Mouse (Mus musculus) bone marrow macrophage, adult 2 months (primary cell): ENCODE measurements around the gene Tuba4a.

Experiments used
- CTCF ChIP-seq: IDR thresholded peaks from 2 replicates; pipeline ENCODE4 v1.5.1; 2012; ENCODE audit warnings: low read depth, mild to moderate bottlenecking, low read length, moderate library complexity
- POLR2A ChIP-seq: IDR thresholded peaks from 2 replicates; pipeline ENCODE4 v1.6.1; 2012; ENCODE audit warnings: mild to moderate bottlenecking, low read depth, low read length, borderline replicate concordance

DNA sequence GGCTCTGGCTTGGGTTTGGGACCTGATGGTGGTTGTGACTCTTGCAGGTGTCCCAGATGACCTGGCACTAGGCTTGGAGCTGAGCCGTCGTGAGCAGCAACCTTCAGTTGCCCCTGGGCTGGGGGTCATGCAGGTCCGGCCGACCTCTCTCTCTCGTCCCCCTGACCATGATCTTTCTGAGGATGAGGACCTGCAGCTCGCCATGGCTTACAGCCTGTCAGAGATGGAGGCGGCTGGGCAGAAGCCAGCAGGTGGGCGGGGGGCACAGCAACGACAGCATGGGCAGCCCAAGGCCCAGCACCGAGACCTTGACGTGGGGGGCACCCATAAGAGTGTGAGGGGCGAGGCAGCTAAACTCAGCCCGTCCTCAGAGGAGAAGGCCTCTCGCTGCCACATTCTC lies 23.7 kb upstream of the Tuba4a start:
- no peak for TF ChIP-seq CTCF
- TF ChIP-seq POLR2A = no peak
